Mouse (Mus musculus) kidney, postnatal 14 days (tissue): ENCODE results near the gene Susd2.
A peak's percentile ranks its signal among the peaks of the same experiment; 100 is the strongest.

ENCODE experiments used
- DNase-seq: peaks from one replicate; pipeline ENCODE4 v3.0.0; 2022; ENCODE audit warnings: mixed read lengths

Susd2 gene

GRCm38 (mm10) chr10:75643741-75644343 lies at the start of gene Susd2:
TSS of gene Susd2 (minus strand) at chr10:75644008.
- peak; percentile 90 for DNase-seq

- no peak for DNase-seq
Measured at GRCm38 (mm10) chr10:75688598-75688997, 44.8 kb upstream of the Susd2 start.

GRCm38 (mm10) chr10:75686724-75687123 lies 42.9 kb upstream of the Susd2 start:
- no peak for DNase-seq

GRCm38 (mm10) chr10:75684035-75685004 lies 40.5 kb upstream of the Susd2 start:
- DNase-seq = no peak

GRCm38 (mm10) chr10:75680574-75681001 lies 36.8 kb upstream of the Susd2 start:
- DNase-seq = no peak

GRCm38 (mm10) chr10:75679204-75679603 lies 35.4 kb upstream of the Susd2 start:
- DNase-seq = no peak

GRCm38 (mm10) chr10:75677989-75678388 lies 34.2 kb upstream of the Susd2 start:
- peak; percentile 52 for DNase-seq

GRCm38 (mm10) chr10:75677571-75677970 lies 33.8 kb upstream of the Susd2 start:
- DNase-seq = no peak

GRCm38 (mm10) chr10:75676819-75677565 lies 33.2 kb upstream of the Susd2 start:
- DNase-seq = peak; percentile 30

- DNase-seq = no peak
Measured at GRCm38 (mm10) chr10:75676286-75676685, 32.5 kb upstream of the Susd2 start.

GRCm38 (mm10) chr10:75675594-75675993 lies 31.8 kb upstream of the Susd2 start:
- no peak for DNase-seq

- no peak for DNase-seq
Measured at GRCm38 (mm10) chr10:75669936-75670335, 26.1 kb upstream of the Susd2 start.

GRCm38 (mm10) chr10:75667911-75668270 lies 24.1 kb upstream of the Susd2 start:
- peak; percentile 79 for DNase-seq

- peak; percentile 72 for DNase-seq
Measured at GRCm38 (mm10) chr10:75667115-75667910, 23.5 kb upstream of the Susd2 start.

GRCm38 (mm10) chr10:75666451-75667030 lies 22.7 kb upstream of the Susd2 start:
- no peak for DNase-seq

- no peak for DNase-seq
Measured at GRCm38 (mm10) chr10:75664673-75665270, 21.0 kb upstream of the Susd2 start.

GRCm38 (mm10) chr10:75662575-75662974 lies 18.8 kb upstream of the Susd2 start:
- no peak for DNase-seq

- no peak for DNase-seq
Measured at GRCm38 (mm10) chr10:75661876-75662275, 18.1 kb upstream of the Susd2 start.

GRCm38 (mm10) chr10:75661381-75661780 lies 17.6 kb upstream of the Susd2 start:
- DNase-seq = no peak

GRCm38 (mm10) chr10:75657772-75658171 lies 14.0 kb upstream of the Susd2 start:
- no peak for DNase-seq

GRCm38 (mm10) chr10:75657165-75657564 lies 13.4 kb upstream of the Susd2 start:
- no peak for DNase-seq

- DNase-seq = peak; percentile 41
Measured at GRCm38 (mm10) chr10:75654053-75654452, 10.2 kb upstream of the Susd2 start.
